Mouse (Mus musculus) left cerebral cortex, adult 8-10 months (tissue): ENCODE measurements around the gene Arl15. TPM values are rescaled to one million over a fixed set of nuclear protein-coding genes. Genes with fewer than 3 reads are reported as not detected.

ENCODE experiments used
- DNase-seq, 2 experiments: peaks; one replicate each; pipeline ENCODE4 v3.0.0; 2022; ENCODE audit warnings: low spot score in 2 of 2
- total RNA-seq, 4 experiments: library from RNA; stranded (reverse); gene quantifications; 2 replicates each; pipeline ENCODE4 v1.2.4; 2022

The Arl15 gene
- total RNA-seq, 4 experiments from 2014 or later: 29.9 to 36.1 (median 33.4) TPM

- DNase-seq: no peak
These were observed 121.4 kb downstream of the Arl15 start for GRCm38 (mm10) chr13:113915700-113916099.

- DNase-seq: no peak
These were observed 122.5 kb downstream of the Arl15 start for GRCm38 (mm10) chr13:113916761-113917160.

- DNase-seq: no peak
These were observed 123.1 kb downstream of the Arl15 start for GRCm38 (mm10) chr13:113917376-113917775.

- DNase-seq: no peak
These were observed 123.6 kb downstream of the Arl15 start for GRCm38 (mm10) chr13:113917868-113918411.

- no peak for DNase-seq
These were observed 124.4 kb downstream of the Arl15 start for GRCm38 (mm10) chr13:113918668-113919067.

GRCm38 (mm10) chr13:113935697-113936096 is 141.4 kb downstream of the Arl15 start:
- DNase-seq: no peak

GRCm38 (mm10) chr13:113937231-113937630 is 142.9 kb downstream of the Arl15 start:
- DNase-seq: no peak

- DNase-seq: no peak
These were observed 144.3 kb downstream of the Arl15 start for GRCm38 (mm10) chr13:113938561-113938960.

GRCm38 (mm10) chr13:113939097-113939496 is 144.8 kb downstream of the Arl15 start:
- DNase-seq: no peak

- DNase-seq: no peak
These were observed 145.4 kb downstream of the Arl15 start for GRCm38 (mm10) chr13:113939681-113940080.

GRCm38 (mm10) chr13:113940151-113940550 is 145.8 kb downstream of the Arl15 start:
- DNase-seq: no peak

- DNase-seq: no peak
These were observed 147.6 kb downstream of the Arl15 start for GRCm38 (mm10) chr13:113941943-113942342.

- no peak for DNase-seq
These were observed 153.2 kb downstream of the Arl15 start for GRCm38 (mm10) chr13:113947546-113947945.

GRCm38 (mm10) chr13:113949708-113950107 is 155.4 kb downstream of the Arl15 start:
- no peak for DNase-seq

- no peak for DNase-seq
These were observed 155.8 kb downstream of the Arl15 start for GRCm38 (mm10) chr13:113950131-113950530.

- no peak for DNase-seq
These were observed 163.1 kb downstream of the Arl15 start for GRCm38 (mm10) chr13:113957438-113957837.

GRCm38 (mm10) chr13:113964945-113965344 is 170.6 kb downstream of the Arl15 start:
- DNase-seq: peak in 1 of 2 experiments; percentile 17

GRCm38 (mm10) chr13:113970706-113971105 is 176.4 kb downstream of the Arl15 start:
- DNase-seq: no peak

- DNase-seq: no peak
These were observed 178.1 kb downstream of the Arl15 start for GRCm38 (mm10) chr13:113972401-113972800.

GRCm38 (mm10) chr13:113974866-113975265 is 180.6 kb downstream of the Arl15 start:
- no peak for DNase-seq

- no peak for DNase-seq
These were observed 181.4 kb downstream of the Arl15 start for GRCm38 (mm10) chr13:113975722-113976121.

GRCm38 (mm10) chr13:113976936-113977335 is 182.6 kb downstream of the Arl15 start:
- DNase-seq: no peak

- DNase-seq: no peak
These were observed 186.6 kb downstream of the Arl15 start for GRCm38 (mm10) chr13:113980739-113981460.
